Mouse (Mus musculus) CD4-positive helper T cell, adult 2 months (primary cell): Measurements from ENCODE around the gene Atp8a2.

Experiments used
- DNase-seq: peaks from one replicate; pipeline ENCODE4 v3.0.0-alpha.2; 2012; ENCODE audit warnings: low read depth, missing footprints, low spot score

The Atp8a2 gene

GRCm38 (mm10) chr14:60152373-60152772 lies 44.6 kb downstream of the Atp8a2 start:
- no peak for DNase-seq

DNA sequence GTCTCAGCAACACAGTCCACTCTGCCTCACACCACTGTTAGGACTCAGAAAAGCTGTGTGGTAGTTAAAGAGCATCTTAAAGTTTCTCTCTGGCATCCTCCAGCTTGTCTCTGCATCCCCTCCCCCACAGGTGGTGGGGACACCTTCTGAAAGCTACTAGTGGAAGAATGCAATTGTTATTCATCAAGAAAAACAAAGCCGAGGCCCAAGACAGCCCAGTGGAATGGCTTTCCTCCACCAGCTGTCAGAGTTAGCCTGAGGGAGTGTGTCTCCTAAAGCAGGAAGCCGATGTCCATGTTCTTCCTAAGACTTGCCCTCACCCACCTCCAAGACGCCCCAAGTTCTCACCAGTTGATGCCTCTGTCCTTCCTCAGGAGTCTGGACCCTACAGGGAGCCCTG lies 48.1 kb downstream of the Atp8a2 start:
- DNase-seq, result no peak

DNA sequence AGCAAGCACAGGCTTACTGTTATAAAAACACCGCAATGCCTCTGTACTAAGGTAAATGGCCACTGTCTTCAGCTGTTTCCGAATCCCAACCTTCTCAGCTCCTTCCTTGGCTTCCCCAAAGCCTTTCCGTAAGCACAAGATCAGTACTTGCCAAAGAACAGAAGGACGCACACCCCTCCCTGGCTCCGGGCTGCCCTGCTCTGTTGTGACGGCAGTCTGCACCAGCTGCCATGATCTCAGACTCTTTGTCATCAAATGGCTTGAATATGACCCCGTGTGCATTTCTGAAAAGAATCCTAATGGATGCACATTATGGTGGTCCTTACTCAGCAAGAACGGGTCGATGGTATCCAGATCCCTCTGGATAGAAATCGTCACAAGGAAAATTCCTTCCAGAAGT lies 53.7 kb downstream of the Atp8a2 start:
- DNase-seq, result no peak

GRCm38 (mm10) chr14:60138339-60138738 lies 58.6 kb downstream of the Atp8a2 start:
- peak; percentile 35 for DNase-seq

DNA sequence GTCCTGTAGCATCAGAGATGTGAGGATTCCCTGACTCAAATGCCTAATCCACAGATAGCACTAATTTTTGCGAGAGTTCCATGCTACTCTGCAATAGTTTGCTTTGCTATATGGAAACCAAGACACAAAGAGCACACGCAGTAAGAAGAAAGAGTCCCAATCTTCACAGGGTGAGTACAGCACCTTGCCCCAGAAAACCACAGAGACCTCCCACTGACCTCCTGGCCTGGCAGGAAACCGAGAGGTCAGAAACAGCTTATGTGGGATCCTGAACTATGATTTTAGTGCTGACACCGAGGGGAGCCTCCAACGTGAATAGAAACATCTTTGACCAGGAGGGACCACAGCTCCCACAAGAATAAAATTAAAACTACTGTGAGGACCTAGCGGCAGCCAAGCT lies 59.2 kb downstream of the Atp8a2 start:
- DNase-seq, result no peak

GRCm38 (mm10) chr14:60135801-60136200 lies 61.2 kb downstream of the Atp8a2 start:
- DNase-seq, result no peak

DNA sequence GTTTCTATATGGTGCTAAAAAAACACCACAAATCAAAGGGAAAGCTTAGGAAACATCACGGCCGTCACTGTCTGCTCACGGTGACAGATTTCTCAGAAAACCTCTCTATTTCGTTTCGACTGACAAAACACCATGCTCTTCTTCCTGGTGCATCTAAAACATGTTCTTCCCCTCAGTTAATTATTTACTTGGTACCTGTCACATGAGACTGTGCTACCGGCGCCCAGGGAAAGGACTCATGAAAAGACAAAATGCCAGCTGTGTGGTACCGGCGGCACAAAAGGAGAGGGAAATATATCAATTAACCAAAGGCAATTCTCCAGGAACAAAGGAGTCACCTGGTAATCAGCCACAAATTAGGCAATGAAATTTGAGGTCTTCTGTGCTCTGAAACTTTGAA lies 62.3 kb downstream of the Atp8a2 start:
- DNase-seq, result no peak

- peak; percentile 73 for DNase-seq
These were observed 65.6 kb downstream of the Atp8a2 start for GRCm38 (mm10) chr14:60131196-60131876.

DNA sequence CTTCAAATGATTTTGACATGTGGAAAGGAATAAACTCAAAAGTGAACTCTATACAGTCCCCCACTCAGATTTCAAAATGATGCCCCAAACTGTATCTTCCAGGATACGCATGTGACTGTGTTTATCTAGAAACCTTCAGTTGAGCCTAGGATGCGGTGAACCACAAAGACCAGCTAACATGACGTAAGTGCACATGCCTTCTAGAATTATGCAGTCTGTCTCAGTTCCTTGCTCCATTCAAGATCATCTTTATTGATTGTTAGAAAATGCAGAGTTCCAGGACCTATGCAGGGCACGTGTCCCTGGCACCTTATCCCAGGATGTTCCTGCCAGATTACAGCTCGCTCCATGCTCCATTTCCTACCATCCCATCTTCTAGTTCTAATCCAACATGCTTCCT lies 67.4 kb downstream of the Atp8a2 start:
- peak; percentile 92 for DNase-seq

DNA sequence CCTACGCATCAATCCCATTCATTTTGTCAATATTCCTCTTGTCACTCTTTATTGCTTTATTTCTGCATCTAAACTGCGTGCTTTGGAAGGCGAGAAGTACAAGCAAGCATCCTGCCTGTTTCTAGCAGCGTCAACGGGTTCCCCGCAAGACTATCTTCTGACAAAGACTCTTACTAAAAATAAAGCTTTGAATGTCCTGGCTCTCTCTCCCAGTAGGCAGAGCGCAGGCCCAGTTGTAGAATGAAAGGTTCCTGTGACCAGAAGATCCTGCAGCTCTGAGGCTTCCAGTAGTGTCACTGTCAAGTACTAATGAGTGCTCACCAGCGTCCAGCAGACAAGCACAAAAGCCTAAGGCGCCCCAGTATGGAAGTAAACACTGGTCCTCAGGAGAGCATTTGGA lies 71.8 kb downstream of the Atp8a2 start:
- no peak for DNase-seq

- no peak for DNase-seq
These were observed 75.4 kb downstream of the Atp8a2 start for GRCm38 (mm10) chr14:60121572-60121971.

DNA sequence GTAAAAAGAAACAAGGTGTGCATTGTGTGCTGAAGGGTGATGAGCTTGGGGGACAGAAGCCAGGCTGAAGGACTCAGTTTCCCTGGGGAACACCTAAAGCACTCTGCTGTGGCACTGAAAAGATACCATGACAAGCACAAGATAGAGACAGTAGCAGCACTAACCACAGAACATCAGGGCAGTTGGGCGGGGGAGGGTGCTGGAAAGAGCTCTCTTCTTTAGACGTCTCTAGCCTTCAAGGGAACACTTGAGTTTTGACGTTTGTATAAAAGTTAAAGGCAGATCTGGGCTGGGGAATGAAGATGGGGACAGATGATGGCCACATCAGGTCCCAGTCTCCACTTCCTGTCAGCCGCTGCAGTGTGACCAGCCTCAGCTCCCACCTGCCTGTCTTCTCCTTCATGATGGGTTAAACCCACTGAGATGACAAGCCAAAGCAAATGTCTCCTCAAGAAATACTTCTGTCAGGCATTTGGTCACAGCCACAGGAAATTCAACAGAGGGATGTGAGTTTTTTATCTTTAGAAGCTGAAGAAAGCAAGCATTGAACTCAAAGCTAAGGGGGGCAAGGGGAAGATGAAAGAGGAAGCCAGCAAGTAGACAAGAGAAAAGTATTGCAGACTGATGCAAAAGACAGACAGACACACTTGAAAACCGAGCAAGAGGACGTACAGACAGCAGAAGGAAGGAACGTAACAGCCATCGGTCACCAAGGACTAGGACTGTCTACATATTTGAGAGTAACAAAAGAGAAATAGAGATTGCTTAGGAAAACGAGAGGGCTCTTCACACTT lies 79.0 kb downstream of the Atp8a2 start:
- DNase-seq, result peak; percentile 52

DNA sequence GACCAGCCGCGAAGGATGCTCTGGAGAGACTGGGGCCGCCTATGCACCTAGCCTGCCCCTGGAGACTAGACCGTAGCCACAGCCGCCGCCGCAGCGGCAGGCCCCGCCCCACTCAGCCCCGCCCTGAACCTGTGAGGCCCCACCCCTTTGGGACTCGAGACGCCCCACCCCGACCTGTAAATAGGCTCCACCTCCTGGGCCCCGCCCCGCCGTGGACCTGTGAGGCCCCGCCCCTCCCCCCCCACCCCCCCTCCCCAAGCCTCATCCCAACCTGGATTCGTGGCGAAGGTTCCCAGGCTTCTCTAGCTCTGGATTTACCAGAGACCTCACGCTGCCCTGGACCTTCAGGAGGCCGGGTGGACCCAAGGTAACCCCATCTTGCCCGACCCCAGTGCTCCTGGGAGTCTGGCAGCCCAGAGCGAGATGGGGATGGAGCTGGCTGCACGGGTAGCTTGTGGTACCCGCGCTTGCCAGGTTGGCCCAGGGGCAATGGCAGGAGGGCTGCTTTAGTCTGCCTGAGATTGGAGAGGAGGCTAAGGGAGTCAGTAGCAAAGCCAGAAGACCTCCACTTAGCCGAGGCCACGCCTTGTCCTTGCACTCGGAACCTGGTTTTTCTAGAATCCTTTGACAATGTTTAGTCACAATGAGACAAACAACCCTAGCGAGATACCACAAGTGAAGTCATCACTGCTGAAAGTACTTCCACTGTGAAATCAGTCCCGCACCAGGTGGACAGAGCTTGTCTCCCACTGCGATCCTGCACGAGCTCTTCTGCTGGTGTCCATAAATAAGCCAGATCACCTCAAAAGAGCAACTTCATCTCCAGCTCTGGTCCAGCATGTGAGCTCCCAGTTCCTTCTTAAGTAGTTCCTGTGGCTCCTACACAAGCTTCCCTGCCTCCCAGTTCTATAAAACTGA lies 109.9 kb downstream of the Atp8a2 start:
- peak; percentile 73 for DNase-seq

DNA sequence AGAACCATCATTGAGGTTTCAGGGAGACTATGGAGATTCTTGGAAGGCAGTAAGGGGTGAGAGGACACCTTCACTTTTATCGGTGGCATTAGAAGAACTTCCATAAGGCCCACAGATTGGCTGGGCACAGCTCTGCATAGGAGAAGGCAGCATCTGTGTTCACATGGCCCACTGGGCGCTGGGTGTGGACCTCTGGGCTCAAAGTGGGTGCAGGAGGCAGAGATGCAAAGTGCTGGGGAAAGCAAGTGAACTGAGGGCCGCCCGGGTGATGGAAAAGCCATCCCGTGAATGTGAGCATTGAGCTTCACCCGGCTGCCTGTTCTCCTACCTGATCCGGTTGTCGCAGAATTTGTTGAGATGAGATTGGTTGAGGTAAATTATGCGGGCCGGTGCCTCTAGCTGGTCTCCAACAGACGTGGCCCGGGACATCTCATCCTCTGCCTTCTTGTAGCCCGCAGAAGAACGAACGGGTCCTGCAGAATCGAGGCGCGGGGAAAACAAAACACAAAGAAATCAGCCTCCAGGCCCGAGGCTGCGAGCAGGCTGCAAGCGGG lies 110.6 kb downstream of the Atp8a2 start:
- no peak for DNase-seq

DNA sequence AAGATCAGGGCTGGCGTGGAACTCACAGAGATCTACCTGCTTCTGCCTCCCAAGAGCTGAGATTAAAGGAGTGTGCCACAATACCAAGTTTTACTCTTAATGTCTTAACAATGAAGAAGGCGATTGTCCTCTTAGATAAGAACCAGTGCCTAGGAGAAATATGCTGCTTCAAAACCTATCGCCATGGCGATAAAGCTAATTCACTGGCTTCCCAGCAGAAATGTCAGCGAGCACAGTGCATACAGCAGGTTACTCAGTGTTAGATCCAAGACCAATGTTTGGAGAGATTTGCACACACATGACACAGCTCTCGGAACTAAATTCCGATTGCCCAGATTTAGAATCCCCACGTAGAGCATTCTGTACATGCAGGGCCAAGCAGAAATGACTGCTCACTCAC lies 114.2 kb downstream of the Atp8a2 start:
- DNase-seq, result no peak

DNA sequence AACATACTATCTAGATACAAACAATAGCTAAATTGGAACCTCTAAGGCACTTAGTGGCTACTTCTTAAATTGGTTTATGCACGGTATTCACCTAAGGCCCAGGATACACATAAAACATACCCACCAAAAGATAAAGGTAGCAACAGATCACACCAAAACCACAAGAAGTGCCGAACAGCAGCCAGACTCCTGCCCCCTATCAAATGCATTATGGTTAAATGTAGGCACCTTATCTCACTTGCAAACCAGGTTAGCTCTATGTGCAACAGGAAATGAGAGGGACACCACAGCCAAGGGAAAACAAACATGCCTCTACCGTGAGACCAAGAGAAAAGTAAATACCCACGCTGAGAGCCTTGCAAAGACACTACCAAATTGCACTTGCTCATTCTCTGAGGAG lies 124.5 kb downstream of the Atp8a2 start:
- DNase-seq, result peak; percentile 57

GRCm38 (mm10) chr14:60065186-60065585 lies 131.8 kb downstream of the Atp8a2 start:
- no peak for DNase-seq

DNA sequence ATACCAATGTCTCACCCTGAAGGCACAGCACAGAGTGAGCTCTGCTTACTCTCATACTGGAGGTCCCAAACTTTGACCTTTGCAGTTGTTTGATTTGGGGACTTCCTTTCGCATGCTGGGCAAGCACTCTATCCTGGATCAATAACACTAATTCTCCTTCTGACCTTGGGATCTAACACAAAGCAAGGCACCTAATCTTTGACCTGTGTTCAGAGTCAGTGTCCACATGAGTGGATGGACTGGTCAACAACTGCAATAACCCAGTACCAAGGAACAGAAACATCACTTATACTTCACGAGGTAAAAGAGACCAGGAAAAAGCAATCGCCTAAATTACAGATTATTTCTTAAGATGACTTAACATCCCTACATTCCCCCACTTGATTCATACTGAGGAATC lies 136.0 kb downstream of the Atp8a2 start:
- no peak for DNase-seq

DNA sequence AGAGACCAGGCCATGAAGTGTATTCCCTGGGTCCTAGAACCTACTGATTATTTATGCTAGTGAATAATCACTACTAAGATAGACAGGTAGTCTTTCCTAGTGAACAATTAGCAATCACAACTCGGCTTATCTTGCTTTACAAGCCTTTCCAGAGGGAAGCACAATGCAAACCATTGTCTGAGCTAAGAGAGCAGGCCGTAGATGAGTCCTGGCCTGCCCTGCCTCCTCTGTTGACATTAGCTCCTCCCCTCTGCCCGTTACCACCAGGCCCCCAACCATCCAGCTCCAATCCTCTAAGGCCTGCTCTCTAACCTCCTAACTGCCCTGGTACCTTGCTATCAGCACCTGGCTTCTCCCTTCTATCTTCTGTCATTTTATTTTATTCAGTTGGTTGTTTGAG lies 138.1 kb downstream of the Atp8a2 start:
- no peak for DNase-seq

GRCm38 (mm10) chr14:60055231-60055630 lies 141.7 kb downstream of the Atp8a2 start:
- DNase-seq, result no peak

GRCm38 (mm10) chr14:60030666-60031065 lies 166.3 kb downstream of the Atp8a2 start:
- DNase-seq, result no peak

GRCm38 (mm10) chr14:60027139-60027538 lies 169.8 kb downstream of the Atp8a2 start:
- DNase-seq, result no peak
